In genomic region chr4:135969070-135969750, GRCm38 (mm10) we compare ENCODE assay signal across 23 mouse cellular contexts. TPM values are rescaled to one million over a fixed set of nuclear protein-coding genes. Genes with fewer than 3 reads are reported as not detected.
DNase-seq lines count a peak whose midpoint lies in the region; ATAC-seq and TF ChIP-seq lines count a peak whose summit lies in the region.
"Had no signal": no experiment of that assay in that cellular context is flagged by ENCODE, and none has a peak within 500 bp of the region (broad histone marks: within the 10 kb centered on the region; RNA-seq: fewer than 3 reads in every experiment).

No protein-coding gene starts in this region.

- intact Hi-C loops in heart, adult 2 months (cut with DNase I) = no loop called here

- no peaks in the 10 kb centered on the region for H3K27me3 ChIP-seq in heart, adult 2 months (ENCODE audit: control insufficient read depth, insufficient read depth, low read length)
- no peaks in the 10 kb centered on the region for H3K27me3 ChIP-seq in liver, postnatal 0 days (ENCODE audit: insufficient read depth, low read length)
- H3K27me3 ChIP-seq in liver, embryonic 11.5 days (replicated peaks; ENCODE audit: control insufficient read depth, insufficient read depth, low read length) = no peaks in the 10 kb centered on the region
- no peaks in the 10 kb centered on the region for H3K27me3 ChIP-seq in myocyte (ENCODE audit: control insufficient read depth, insufficient read depth, insufficient read length)
- H3K27me3 ChIP-seq: embryonic facial prominence, embryonic 13.5 days; forebrain, embryonic 15.5 days; heart, embryonic 12.5 days; intestine, embryonic 15.5 days; limb, embryonic 12.5 days; neural tube, embryonic 12.5 days had no signal

- H3K79me2 ChIP-seq in heart, adult 2 months (replicated peaks; ENCODE audit: control insufficient read depth, insufficient read depth, low read length) = peaks cover 2% of the 10 kb centered on the region; the same call in 1 of the 2 replicates
- H3K79me2 ChIP-seq in myocyte (ENCODE audit: control insufficient read depth, insufficient read depth) = peaks cover 14% of the 10 kb centered on the region

- no peaks in the 10 kb centered on the region for H3K36me3 ChIP-seq in heart, adult 2 months (ENCODE audit: control insufficient read depth, insufficient read depth, low read length)
- peaks cover 41% of the 10 kb centered on the region for H3K36me3 ChIP-seq in liver, postnatal 0 days (replicated peaks; ENCODE audit: insufficient read depth, low read length)
- H3K36me3 ChIP-seq in liver, embryonic 11.5 days (ENCODE audit: control insufficient read depth, insufficient read depth, low read length) = peaks cover 17% of the 10 kb centered on the region; the same call in 1 of the 2 replicates
- H3K36me3 ChIP-seq in myocyte (ENCODE audit: control insufficient read depth, insufficient read depth) = no peaks in the 10 kb centered on the region

- TF ChIP-seq EP300 in heart, adult 2 months (IDR thresholded peaks at IDR 0.05; ENCODE audit: insufficient read depth, low read depth, low read length) = no peak
- no peak for TF ChIP-seq EP300 in liver, postnatal 0 days (IDR thresholded peaks at IDR 0.05; ENCODE audit: low read depth)

- DNase-seq in cerebellum, adult 9-10 months = peak; percentile 54
- DNase-seq in cerebellum, postnatal 4 days (ENCODE audit: low spot score in 2 of 2) = no peak
- DNase-seq in heart, adult 2 months = peak; percentile 2 to 18
- no peak for DNase-seq in heart, adult 8-10 months (ENCODE audit: low spot score)
- peak; percentile 15 for DNase-seq in liver, postnatal 0 days
- no peak for DNase-seq in liver, embryonic 11.5 days (ENCODE audit: low spot score)
- no peak for DNase-seq in spleen, postnatal 36 days (ENCODE audit: low spot score in 2 of 2)
- DNase-seq: adrenal gland, postnatal 36 days; gastrocnemius, postnatal 10 days; kidney, postnatal 14 days; lung, postnatal 36 days; right cerebral cortex, postnatal 4 days had no signal

- H3ac ChIP-seq in myocyte (ENCODE audit: control insufficient read depth, insufficient read length) = no peak overlapping the region

- TF ChIP-seq POLR2A in heart, adult 2 months (IDR thresholded peaks at IDR 0.05; ENCODE audit: insufficient read depth, low read depth, low read length) = no peak
- no peak for TF ChIP-seq POLR2A in myocyte (IDR thresholded peaks at IDR 0.05; ENCODE audit: insufficient read length, low read depth)

- no peaks in the 10 kb centered on the region for H3K9me3 ChIP-seq in liver, postnatal 0 days (ENCODE audit: low read length)
- no peaks in the 10 kb centered on the region for H3K9me3 ChIP-seq in liver, embryonic 11.5 days (ENCODE audit: control insufficient read depth, low read length)
- H3K9me3 ChIP-seq: embryonic facial prominence, embryonic 13.5 days; forebrain, embryonic 10.5 days; forebrain, embryonic 15.5 days; heart, embryonic 12.5 days; intestine, embryonic 15.5 days; limb, embryonic 12.5 days; midbrain, embryonic 13.5 days; neural tube, embryonic 12.5 days had no signal

- no peak overlapping the region for H3K27ac ChIP-seq in heart, adult 2 months
- H3K27ac ChIP-seq in liver, postnatal 0 days (ENCODE audit: low read depth) = no peak overlapping the region
- no peak overlapping the region for H3K27ac ChIP-seq in liver, embryonic 11.5 days (ENCODE audit: low read depth, low read length)
- H3K27ac ChIP-seq: embryonic facial prominence, embryonic 13.5 days; forebrain, embryonic 10.5 days; forebrain, embryonic 15.5 days; hindbrain, postnatal 0 days; intestine, embryonic 15.5 days; limb, embryonic 12.5 days; midbrain, embryonic 13.5 days; neural tube, embryonic 12.5 days had no signal

- H3K4me1 ChIP-seq in heart, adult 2 months (ENCODE audit: control insufficient read depth, insufficient read depth, low read length) = peaks cover 7% of the 10 kb centered on the region
- peaks cover 30% of the 10 kb centered on the region for H3K4me1 ChIP-seq in liver, postnatal 0 days (ENCODE audit: insufficient read depth)
- H3K4me1 ChIP-seq in liver, embryonic 11.5 days (replicated peaks; ENCODE audit: control insufficient read depth, insufficient read depth, low read length) = peaks cover 27% of the 10 kb centered on the region

- no peak overlapping the region for H3K4me3 ChIP-seq in heart, adult 2 months
- H3K4me3 ChIP-seq in liver, postnatal 0 days (ENCODE audit: low read depth, low read length) = no peak overlapping the region
- no peak overlapping the region for H3K4me3 ChIP-seq in liver, embryonic 11.5 days (ENCODE audit: low read depth, low read length)
- no peak overlapping the region for H3K4me3 ChIP-seq in myocyte
- H3K4me3 ChIP-seq: embryonic facial prominence, embryonic 13.5 days; forebrain, embryonic 15.5 days; heart, embryonic 12.5 days; intestine, embryonic 15.5 days; limb, embryonic 12.5 days; midbrain, embryonic 13.5 days; neural tube, embryonic 12.5 days had no signal

- TF ChIP-seq CTCF in heart, adult 2 months (IDR thresholded peaks at IDR 0.05) = no peak
- TF ChIP-seq CTCF in liver, postnatal 0 days (IDR thresholded peaks at IDR 0.05; ENCODE audit: low read depth) = no peak

- WGBS in heart, adult 2 months = 88% methylated on average over 13 of the region's 13 CpGs
- WGBS in liver, postnatal 0 days (ENCODE audit: insufficient replicate concordance) = 88% methylated on average over 13 of the region's 13 CpGs
- 90% methylated on average over 13 of the region's 13 CpGs for WGBS in liver, embryonic 11.5 days

- no peak overlapping the region for H3K9ac ChIP-seq in heart, adult 2 months (ENCODE audit: low read depth, low read length)
- H3K9ac ChIP-seq in liver, postnatal 0 days (replicated peaks) = no peak overlapping the region
- no peak overlapping the region for H3K9ac ChIP-seq in liver, embryonic 11.5 days (ENCODE audit: low read depth, low read length)
- H3K9ac ChIP-seq: embryonic facial prominence, embryonic 13.5 days; forebrain, embryonic 15.5 days; heart, embryonic 12.5 days; intestine, embryonic 15.5 days; midbrain, embryonic 13.5 days; neural tube, embryonic 12.5 days had no signal

- H3K4me2 ChIP-seq in liver, postnatal 0 days (ENCODE audit: low read depth, low read length) = no peak overlapping the region
- no peak overlapping the region for H3K4me2 ChIP-seq in liver, embryonic 11.5 days
- no peak overlapping the region for H3K4me2 ChIP-seq in myocyte (ENCODE audit: low read depth)
- H3K4me2 ChIP-seq: embryonic facial prominence, embryonic 13.5 days; forebrain, embryonic 15.5 days; heart, embryonic 12.5 days; intestine, embryonic 15.5 days; limb, embryonic 12.5 days; midbrain, embryonic 13.5 days; neural tube, embryonic 12.5 days had no signal

- no peak for ATAC-seq in liver, postnatal 0 days
- no peak for ATAC-seq in liver, embryonic 11.5 days (replicated peaks; ENCODE audit: low FRiP score)
- ATAC-seq: CD4-positive, CD25-positive, alpha-beta regulatory T cell, adult 4 months; forebrain, embryonic 15.5 days; hindbrain, postnatal 0 days; intestine, embryonic 15.5 days; midbrain, embryonic 13.5 days had no signal

TF ChIP-seq in myocyte, 11 proteins besides CTCF, POLR2A, EP300 and RAD21:
- no peak for TF ChIP-seq TCF12 (IDR thresholded peaks at IDR 0.05; ENCODE audit: insufficient read depth, poor library complexity, severe bottlenecking)
- peak; percentile 35 for TF ChIP-seq POLR2AphosphoS2 (IDR thresholded peaks at IDR 0.05; ENCODE audit: insufficient read length, low read depth)
- no peak for TF ChIP-seq MYOD1 (IDR thresholded peaks at IDR 0.05; ENCODE audit: control insufficient read depth in 1 of 3, insufficient read length in 2 of 3, low read depth in 2 of 3)
- no peak for TF ChIP-seq E2F4 (IDR thresholded peaks at IDR 0.05; ENCODE audit: insufficient read depth)

RNA-seq across cellular contexts. Expression of gene Lypla2, which starts 3.2 kb away (rescaled TPM):
- 10 to 100 TPM; 35.9 to 37.1 TPM for total RNA-seq in heart, adult 2 months (2021)
- polyA plus RNA-seq in heart, adult 2 months (2012; rRNA removed) = 52.2 and 55.1 TPM in 2 replicates
- total RNA-seq in heart, adult 8-10 months (2022) = 10 to 100 TPM; 32.5 to 38.4 (median 35.9) TPM
- polyA plus RNA-seq in liver, postnatal 0 days (2015; fragmentation: Nextera tagmentation; extraction: Ambion mirVana) = 54.2 and 55.5 TPM in 2 replicates
- polyA plus RNA-seq in liver, embryonic 11.5 days (2014; fragmentation: Nextera tagmentation; extraction: Ambion mirVana) = 104 and 106 TPM in 2 replicates
- 60.9 TPM for polyA plus RNA-seq in myocyte (2012; fragmentation: generic; extraction: Trizol)

RNA-seq across cellular contexts. Expression of gene Gale, which starts 5.7 kb away (rescaled TPM):
- total RNA-seq in heart, adult 2 months (2021) = 1 to 10 TPM; 1.6 to 2.0 TPM
- 4.6 TPM in 2 replicates for polyA plus RNA-seq in heart, adult 2 months (2012; rRNA removed)
- total RNA-seq in heart, adult 8-10 months (2022) = 1 to 10 TPM; 1.2 to 3.2 (median 1.6) TPM
- polyA plus RNA-seq in liver, postnatal 0 days (2015; fragmentation: Nextera tagmentation; extraction: Ambion mirVana) = 82.2 and 96.5 TPM in 2 replicates
- 47.7 and 49.8 TPM in 2 replicates for polyA plus RNA-seq in liver, embryonic 11.5 days (2014; fragmentation: Nextera tagmentation; extraction: Ambion mirVana)
- 51.3 TPM for polyA plus RNA-seq in myocyte (2012; fragmentation: generic; extraction: Trizol)

RNA-seq across cellular contexts. Expression of gene Pithd1, which starts 17.9 kb away (rescaled TPM):
- total RNA-seq in heart, adult 2 months (2021) = 10 to 100 TPM; 19.4 to 20.9 TPM
- 19.0 and 29.2 TPM in 2 replicates for polyA plus RNA-seq in heart, adult 2 months (2012; rRNA removed)
- 10 to 100 TPM; 20.8 to 23.4 (median 21.6) TPM for total RNA-seq in heart, adult 8-10 months (2022)
- polyA plus RNA-seq in liver, postnatal 0 days (2015; fragmentation: Nextera tagmentation; extraction: Ambion mirVana) = 42.9 and 45.2 TPM in 2 replicates
- polyA plus RNA-seq in liver, embryonic 11.5 days (2014; fragmentation: Nextera tagmentation; extraction: Ambion mirVana) = 96.9 and 106 TPM in 2 replicates
- 35.2 TPM for polyA plus RNA-seq in myocyte (2012; fragmentation: generic; extraction: Trizol)

RNA-seq across cellular contexts. Expression of gene Hmgcl, which starts 23.0 kb away (rescaled TPM):
- 10 to 100 TPM; 72.6 to 80.4 TPM for total RNA-seq in heart, adult 2 months (2021)
- polyA plus RNA-seq in heart, adult 2 months (2012; rRNA removed) = 71.9 and 96.9 TPM in 2 replicates
- 10 to 100 TPM; 83.3 to 91.3 (median 85.0) TPM for total RNA-seq in heart, adult 8-10 months (2022)
- 351 and 364 TPM in 2 replicates for polyA plus RNA-seq in liver, postnatal 0 days (2015; fragmentation: Nextera tagmentation; extraction: Ambion mirVana)
- 97.1 and 104 TPM in 2 replicates for polyA plus RNA-seq in liver, embryonic 11.5 days (2014; fragmentation: Nextera tagmentation; extraction: Ambion mirVana)
- polyA plus RNA-seq in myocyte (2012; fragmentation: generic; extraction: Trizol) = 44.1 TPM

RNA-seq across cellular contexts. Expression of gene Fuca1, which starts 48.7 kb away (rescaled TPM):
- total RNA-seq in heart, adult 2 months (2021) = 10 to 100 TPM; 30.4 to 34.6 TPM
- polyA plus RNA-seq in heart, adult 2 months (2012; rRNA removed) = 24.0 and 25.3 TPM in 2 replicates
- total RNA-seq in heart, adult 8-10 months (2022) = 10 to 100 TPM; 29.8 to 40.8 (median 34.6) TPM
- polyA plus RNA-seq in liver, postnatal 0 days (2015; fragmentation: Nextera tagmentation; extraction: Ambion mirVana) = 45.2 and 50.7 TPM in 2 replicates
- 39.6 and 47.7 TPM in 2 replicates for polyA plus RNA-seq in liver, embryonic 11.5 days (2014; fragmentation: Nextera tagmentation; extraction: Ambion mirVana)
- 29.8 TPM for polyA plus RNA-seq in myocyte (2012; fragmentation: generic; extraction: Trizol)

Comparison
In these comparisons a context has a peak if more than half of its experiments do, and no peak if none do; other contexts are left out.
1. DNase-seq: peak in cerebellum, adult 9-10 months (single experiment), heart, adult 2 months (2 of 2) and liver, postnatal 0 days (single experiment); none in cerebellum, postnatal 4 days (0 of 2), heart, adult 8-10 months (single experiment), liver, embryonic 11.5 days (single experiment) and spleen, postnatal 36 days (0 of 2).